18 mouse cellular contexts compared by ENCODE assay signal in the genomic region with DNA sequence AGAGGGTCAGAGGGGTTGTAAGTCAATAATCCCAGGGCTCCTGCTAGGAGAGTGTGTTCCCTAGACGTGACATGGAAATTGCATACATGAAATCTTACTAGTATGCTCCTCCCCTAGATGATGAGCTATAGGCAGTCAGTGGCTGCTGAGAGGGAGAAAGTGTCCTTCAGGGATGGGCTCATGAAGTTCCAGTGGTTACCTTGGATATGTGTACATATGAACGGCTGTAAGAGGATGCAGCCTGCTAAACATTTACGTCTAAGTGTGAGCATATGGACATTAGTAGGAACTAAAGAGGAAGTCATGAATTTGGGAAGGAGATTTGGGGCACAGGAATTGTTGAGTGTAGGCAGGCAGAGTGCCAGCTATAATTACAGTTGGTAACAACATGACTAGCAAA. TPM values are rescaled to one million over a fixed set of nuclear protein-coding genes. Genes with fewer than 3 reads are reported as not detected.
DNase-seq lines count a peak whose midpoint lies in the region; ATAC-seq and TF ChIP-seq lines count a peak whose summit lies in the region.
"Had no signal": no experiment of that assay in that cellular context is flagged by ENCODE, and none has a peak within 500 bp of the region (broad histone marks: within the 10 kb centered on the region; RNA-seq: fewer than 3 reads in every experiment).

No protein-coding gene starts in this region.

- H3K27me3 ChIP-seq in hindbrain, embryonic 16.5 days (replicated peaks; ENCODE audit: control insufficient read depth, insufficient read depth, low read length), result no peaks in the 10 kb centered on the region
- no peaks in the 10 kb centered on the region for H3K27me3 ChIP-seq in hindbrain, embryonic 12.5 days
- H3K27me3 ChIP-seq: embryonic facial prominence, embryonic 15.5 days; liver, embryonic 12.5 days; lung, embryonic 15.5 days; stomach, embryonic 15.5 days had no signal

- no peaks in the 10 kb centered on the region for H3K9me3 ChIP-seq in hindbrain, embryonic 16.5 days (ENCODE audit: control insufficient read depth, low read length)
- H3K9me3 ChIP-seq in hindbrain, embryonic 12.5 days (replicated peaks), result no peaks in the 10 kb centered on the region
- H3K9me3 ChIP-seq: embryonic facial prominence, embryonic 15.5 days; liver, embryonic 12.5 days; lung, embryonic 15.5 days; stomach, embryonic 15.5 days had no signal

- H3K4me1 ChIP-seq in hindbrain, embryonic 16.5 days (ENCODE audit: control insufficient read depth, insufficient read depth, low read depth, low read length), result peaks cover 7% of the 10 kb centered on the region
- H3K4me1 ChIP-seq in hindbrain, embryonic 12.5 days, result peaks cover 3% of the 10 kb centered on the region; the same call in 1 of the 2 replicates

- H3K27ac ChIP-seq in hindbrain, embryonic 16.5 days (ENCODE audit: low read depth, low read length), result no peak overlapping the region
- no peak overlapping the region for H3K27ac ChIP-seq in hindbrain, embryonic 12.5 days
- H3K27ac ChIP-seq: embryonic facial prominence, embryonic 15.5 days; hindbrain, postnatal 0 days; liver, embryonic 12.5 days; lung, embryonic 15.5 days; stomach, embryonic 15.5 days had no signal

- no peak for TF ChIP-seq CTCF in brain, embryonic 14.5 days (IDR thresholded peaks at IDR 0.05; ENCODE audit: borderline replicate concordance, extremely low read depth, insufficient read depth, insufficient read length)

- no peak overlapping the region for H3K4me3 ChIP-seq in hindbrain, embryonic 16.5 days (ENCODE audit: low read length)
- H3K4me3 ChIP-seq in hindbrain, embryonic 12.5 days, result no peak overlapping the region
- H3K4me3 ChIP-seq: embryonic facial prominence, embryonic 15.5 days; liver, embryonic 12.5 days; lung, embryonic 15.5 days; stomach, embryonic 15.5 days had no signal

- 62% methylated on average over 3 of the region's 3 CpGs for WGBS in hindbrain, embryonic 16.5 days
- WGBS in hindbrain, embryonic 12.5 days, result 71% methylated on average over 3 of the region's 3 CpGs

- peak; percentile 57; the same call in 1 of the 2 replicates for ATAC-seq in frontal cortex, adult (ENCODE audit: low TSS enrichment)
- ATAC-seq in hindbrain, embryonic 16.5 days, result 0 out of 2 replicates have a peak, but pooled peaks have one; percentile 34
- ATAC-seq in hindbrain, embryonic 12.5 days (ENCODE audit: low FRiP score), result no peak
- ATAC-seq in megakaryocyte progenitor cell, adult 5-6 weeks (replicated peaks; ENCODE audit: poor library complexity), result peak; percentile 54
- ATAC-seq: hindbrain, postnatal 0 days; liver, embryonic 12.5 days; midbrain, embryonic 16.5 days had no signal

- DNase-seq in frontal cortex, postnatal 14 days (ENCODE audit: low spot score in 2 of 2), result no peak
- DNase-seq in brain, embryonic 14.5 days (ENCODE audit: low read depth), result peak; percentile 44
- DNase-seq in adrenal gland, postnatal 4 days (ENCODE audit: low spot score in 2 of 2), result no peak
- DNase-seq: cerebellum, adult 11-12 months; gastrocnemius, postnatal 10 days; kidney, adult 11 months; kidney, postnatal 14 days; thymus, adult 2 months had no signal

- no peak overlapping the region for H3K9ac ChIP-seq in hindbrain, embryonic 16.5 days (ENCODE audit: low read depth, low read length)
- H3K9ac ChIP-seq in hindbrain, embryonic 12.5 days, result no peak overlapping the region
- H3K9ac ChIP-seq: embryonic facial prominence, embryonic 15.5 days; liver, embryonic 12.5 days; lung, embryonic 15.5 days; stomach, embryonic 15.5 days had no signal

- no peak overlapping the region for H3K4me2 ChIP-seq in hindbrain, embryonic 16.5 days (ENCODE audit: low read length)
- H3K4me2 ChIP-seq in hindbrain, embryonic 12.5 days (replicated peaks), result no peak overlapping the region
- H3K4me2 ChIP-seq: embryonic facial prominence, embryonic 15.5 days; liver, embryonic 12.5 days; lung, embryonic 15.5 days; stomach, embryonic 15.5 days had no signal

- no peaks in the 10 kb centered on the region for H3K36me3 ChIP-seq in hindbrain, embryonic 16.5 days (ENCODE audit: control insufficient read depth, insufficient read depth, low read length)
- no peaks in the 10 kb centered on the region for H3K36me3 ChIP-seq in hindbrain, embryonic 12.5 days
- H3K36me3 ChIP-seq: embryonic facial prominence, embryonic 15.5 days; lung, embryonic 15.5 days; stomach, embryonic 15.5 days had no signal

- no peak for TF ChIP-seq POLR2A in brain, embryonic 14.5 days (IDR thresholded peaks at IDR 0.05; ENCODE audit: borderline replicate concordance, extremely low read depth, insufficient read depth, insufficient read length, poor library complexity, severe bottlenecking)

RNA-seq across cellular contexts. Expression of a gene that starts 38.0 kb away (rescaled TPM):
- 247 and 257 TPM in 2 replicates for polyA plus RNA-seq in hindbrain, embryonic 16.5 days (2015; fragmentation: Nextera tagmentation; extraction: Ambion mirVana)
- 269 and 271 TPM in 2 replicates for polyA plus RNA-seq in hindbrain, embryonic 12.5 days (2016; fragmentation: Nextera tagmentation; extraction: Ambion mirVana)
- polyA plus RNA-seq in brain, embryonic 14.5 days (2012; rRNA removed), result 161 and 171 TPM in 2 replicates
- total RNA-seq in megakaryocyte progenitor cell, adult 5-6 weeks (2015), result 69.7 and 75.2 TPM in 2 replicates
- 33.9 and 36.8 TPM in 2 replicates for total RNA-seq in megakaryocyte progenitor cell, adult 5-6 weeks (2017)
- 10 to 100 TPM; 82.4 to 87.2 TPM for total RNA-seq in adrenal gland, postnatal 4 days (2021)
